Mouse (Mus musculus) layer of hippocampus, adult 8-10 months (tissue): ENCODE measurements at regions not wholly inside any gene's neighbourhood (a gene's known extent, or its start where the extent isn't known, plus 50 kb on each side); places are given as distances from the start of the nearest gene placed in this dataset.
A peak's percentile ranks its signal among the peaks of the same experiment; 100 is the strongest.

Experiments used
- DNase-seq, 2 experiments: peaks; one replicate each; pipeline ENCODE4 v3.0.0; 2022; ENCODE audit warnings: low spot score in 2 of 2

DNA sequence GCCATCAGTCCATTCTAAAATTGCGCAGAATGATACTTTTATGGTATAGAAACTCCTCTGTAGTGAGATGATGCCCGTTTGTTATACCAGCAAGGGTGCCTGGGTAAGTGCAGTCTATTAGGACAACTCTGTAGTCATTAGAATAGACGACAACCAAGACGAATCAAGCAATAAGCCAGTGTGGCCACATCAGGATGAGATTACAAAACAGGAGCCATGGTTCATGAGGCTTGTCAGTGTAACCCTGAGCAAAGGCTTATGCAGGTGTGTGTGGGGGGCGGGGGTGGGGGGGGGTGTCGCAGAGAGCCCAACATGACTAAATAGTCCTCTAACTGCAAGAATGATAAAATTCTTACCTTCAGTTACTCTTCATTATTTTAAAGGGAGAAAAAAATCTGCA is 243.5 kb downstream of the Cd83 start:
- DNase-seq: no peak

DNA sequence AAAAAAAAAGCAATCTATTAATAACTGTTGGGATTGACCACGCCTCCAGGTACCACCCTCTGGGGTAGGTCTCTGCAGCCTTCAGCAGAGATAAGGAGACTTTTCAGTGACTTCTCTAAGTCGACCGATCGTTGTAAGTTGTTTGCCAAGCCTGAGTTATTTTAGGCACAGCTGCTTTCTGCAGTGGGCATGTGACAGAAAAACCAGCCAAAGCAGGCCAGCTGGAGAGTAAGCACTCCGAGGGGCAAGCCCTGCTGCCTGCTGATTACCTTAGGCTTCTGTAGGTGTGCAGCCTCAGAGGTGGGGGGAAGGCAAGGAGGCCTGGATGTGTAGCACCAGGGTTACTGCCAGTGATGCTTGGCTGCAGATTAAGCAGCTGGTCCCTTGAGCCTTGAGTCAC is 246.0 kb downstream of the Cd83 start:
- peak in 1 of 2 experiments; percentile 13 for DNase-seq

DNA sequence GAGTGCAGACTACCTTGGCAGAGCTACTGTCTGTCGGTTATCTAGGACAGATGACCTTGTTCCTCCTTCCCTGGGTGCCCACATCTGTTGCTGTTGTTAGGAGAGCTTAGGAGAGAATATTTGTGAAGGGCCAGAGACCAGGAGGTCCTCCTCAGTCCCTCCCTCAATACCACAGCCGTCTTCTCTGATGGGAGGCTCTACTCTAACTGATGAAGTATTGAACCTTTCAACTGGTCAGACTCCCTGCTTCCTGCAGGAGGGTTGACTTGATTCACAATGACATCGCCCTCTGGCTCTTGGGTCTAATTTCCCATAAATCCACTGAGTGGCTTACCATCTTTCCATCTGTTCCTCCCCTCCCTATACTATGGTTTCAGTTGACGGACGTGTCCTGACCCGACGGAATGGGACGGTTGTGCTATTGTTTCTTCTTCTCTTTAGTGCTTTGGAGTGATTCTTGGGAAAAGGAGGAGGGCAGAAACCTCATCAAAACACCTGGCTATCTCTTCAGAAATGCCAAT is 253.3 kb downstream of the Cd83 start:
- no peak for DNase-seq

DNA sequence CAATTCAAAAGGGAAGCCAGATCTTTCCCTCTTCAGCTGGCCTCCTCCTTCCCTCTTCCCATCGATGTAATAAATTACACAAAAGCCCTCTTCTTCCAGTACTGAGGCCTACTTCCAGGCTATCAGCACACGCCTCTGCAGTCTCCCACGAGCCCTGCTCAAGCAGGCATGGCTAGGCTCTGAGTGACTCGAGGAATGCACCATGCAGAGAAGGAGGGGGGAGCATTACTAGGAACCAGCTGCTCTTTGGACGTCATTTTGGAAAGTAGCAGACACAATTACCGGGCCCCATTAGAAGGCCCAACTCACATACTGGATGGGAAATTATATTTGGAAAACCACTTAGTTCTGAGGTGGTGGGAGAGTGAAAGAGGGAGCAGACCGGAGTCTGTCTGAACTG is 253.7 kb downstream of the Cd83 start:
- DNase-seq: no peak

DNA sequence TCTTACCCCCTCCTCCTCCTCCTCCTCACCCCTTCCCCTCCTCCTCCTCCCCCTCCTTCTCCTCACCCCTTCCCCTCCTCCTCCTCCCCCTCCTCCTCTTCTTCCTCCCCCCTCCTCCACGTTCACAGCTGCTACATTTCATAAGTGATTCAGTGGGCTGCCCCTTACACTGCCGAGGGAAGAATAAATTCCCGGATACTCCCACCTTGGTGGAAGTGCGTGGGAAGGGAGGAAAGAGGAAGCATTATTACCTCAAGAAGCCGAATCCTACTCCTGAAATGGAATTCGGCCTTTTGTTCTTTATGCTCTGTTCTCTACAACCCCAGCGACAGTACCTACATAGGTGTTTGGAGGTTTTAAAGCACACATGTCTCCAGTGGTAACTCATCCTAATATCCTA is 256.1 kb downstream of the Cd83 start:
- DNase-seq: no peak

DNA sequence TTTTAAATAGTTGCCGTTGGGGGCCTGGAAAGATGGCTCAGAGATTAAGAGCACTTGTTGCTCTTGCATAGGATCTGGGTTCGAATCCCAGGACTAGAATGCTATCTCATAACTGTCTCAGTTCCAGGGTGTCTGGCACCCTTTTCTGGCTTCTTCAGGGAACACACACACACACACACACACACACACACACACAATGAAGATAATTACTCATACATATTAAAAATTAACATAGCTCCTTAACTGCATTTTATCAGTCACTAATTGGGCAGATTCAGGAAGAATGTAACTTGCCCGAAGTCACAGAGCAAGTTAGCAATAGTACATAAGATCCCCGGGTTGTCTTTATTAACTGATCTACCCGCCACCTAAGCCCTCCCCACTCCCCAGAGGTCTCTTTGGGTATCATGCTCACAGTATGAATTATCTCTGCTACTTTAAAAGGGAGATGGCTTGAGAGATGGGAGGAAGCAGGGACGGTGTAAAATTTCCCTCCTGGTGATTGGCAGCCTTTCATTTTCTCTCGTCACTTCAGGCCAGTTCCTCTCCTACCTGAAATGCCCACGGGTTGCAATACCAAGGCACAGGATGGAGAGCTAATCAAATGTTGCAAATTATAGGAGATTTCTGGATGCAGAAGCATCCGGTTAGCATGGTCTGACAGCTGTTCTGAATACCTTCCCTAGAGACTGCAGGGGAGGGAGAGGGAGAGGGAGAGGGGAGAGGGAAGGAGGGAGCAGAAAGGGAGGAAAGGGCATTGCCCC is 258.3 kb downstream of the Cd83 start:
- no peak for DNase-seq

DNA sequence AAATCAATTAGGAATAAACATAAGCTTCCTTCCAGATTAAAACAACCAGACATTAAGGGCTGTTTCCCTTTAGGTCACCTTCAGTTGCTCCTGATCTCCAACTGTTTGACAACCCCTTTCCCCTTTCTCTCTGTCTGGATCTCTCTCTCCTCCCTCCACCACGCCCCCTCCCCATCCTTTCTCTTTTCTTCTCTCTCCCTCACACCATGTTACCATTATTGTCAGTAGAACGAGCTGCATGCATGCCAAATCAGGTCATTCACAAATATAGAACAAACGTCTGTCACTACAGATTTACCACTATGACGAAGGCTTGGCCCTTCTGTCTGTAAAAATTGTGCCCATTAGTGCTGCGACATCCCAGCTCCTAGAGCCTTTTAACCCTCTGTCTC is 258.9 kb downstream of the Cd83 start:
- no peak for DNase-seq

DNA sequence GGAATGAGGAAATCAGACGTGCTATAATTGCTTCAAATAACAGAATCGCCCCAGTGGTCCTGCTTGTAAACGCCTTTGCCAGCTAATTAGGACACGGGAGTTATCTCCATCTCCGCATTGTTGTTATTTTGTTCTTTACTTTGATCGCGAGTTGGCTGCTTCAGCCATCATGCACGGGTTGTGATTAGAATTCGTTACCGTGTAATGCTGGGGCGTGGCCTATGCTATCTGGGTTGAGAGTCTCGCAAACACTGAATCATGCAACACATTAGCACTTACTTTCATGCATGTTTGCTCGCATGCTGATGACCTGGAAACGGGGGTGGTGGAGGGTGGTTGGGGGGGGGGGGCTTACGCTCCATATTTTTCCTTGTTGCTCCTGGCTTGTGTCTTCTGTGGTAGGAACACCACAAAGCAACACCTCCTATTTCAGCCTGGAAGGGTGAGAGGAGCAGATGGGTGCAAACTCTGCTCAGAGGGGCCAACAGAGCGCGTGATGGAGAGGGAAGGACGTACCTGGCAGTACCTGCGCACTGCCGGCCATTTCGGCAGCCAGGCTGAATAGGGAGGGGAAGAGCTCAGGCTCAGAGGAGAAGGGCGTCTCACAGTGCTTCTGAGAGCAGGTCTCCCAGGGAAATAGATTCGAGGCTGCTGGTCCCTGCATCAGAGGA is 260.1 kb downstream of the Cd83 start:
- no peak for DNase-seq

DNA sequence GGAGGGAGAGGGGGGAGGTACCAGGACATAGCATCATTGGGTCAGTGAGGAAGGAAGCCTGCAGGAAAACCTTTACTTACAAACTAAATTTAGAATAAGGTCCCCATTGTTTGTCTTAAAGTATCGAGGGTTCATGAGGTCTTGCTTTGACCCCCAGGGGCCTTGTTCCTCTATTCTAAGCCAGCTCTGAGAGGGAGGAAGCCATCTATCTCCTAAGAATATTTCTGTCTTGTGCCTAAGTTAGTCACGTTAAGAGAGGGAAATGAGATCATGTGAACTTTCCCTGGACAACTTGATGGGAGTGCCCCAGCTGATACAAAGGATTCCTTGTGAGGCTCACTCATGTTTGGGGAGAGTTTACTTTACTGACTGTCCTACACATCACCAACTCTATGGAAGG is 261.9 kb downstream of the Cd83 start:
- DNase-seq: no peak

DNA sequence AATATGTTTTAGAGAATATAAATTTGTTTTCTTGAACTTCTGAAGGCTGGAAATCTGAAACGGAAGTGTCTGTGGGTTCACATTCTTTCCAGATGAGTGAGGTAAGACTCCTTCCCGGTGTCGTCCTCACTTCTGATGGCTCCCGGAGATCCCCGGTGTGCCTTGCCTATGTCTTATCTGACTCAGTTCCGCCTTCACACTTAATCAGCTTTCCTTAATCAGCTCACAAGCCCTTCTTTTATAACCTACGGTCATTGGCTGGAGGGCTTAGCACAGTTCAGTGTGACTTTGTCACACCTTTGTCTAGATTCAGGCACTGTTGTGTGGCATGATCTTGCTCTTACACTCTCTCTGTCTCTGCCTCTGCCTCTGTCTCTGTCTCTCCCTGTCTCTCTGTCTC is 269.6 kb downstream of the Cd83 start:
- no peak for DNase-seq

DNA sequence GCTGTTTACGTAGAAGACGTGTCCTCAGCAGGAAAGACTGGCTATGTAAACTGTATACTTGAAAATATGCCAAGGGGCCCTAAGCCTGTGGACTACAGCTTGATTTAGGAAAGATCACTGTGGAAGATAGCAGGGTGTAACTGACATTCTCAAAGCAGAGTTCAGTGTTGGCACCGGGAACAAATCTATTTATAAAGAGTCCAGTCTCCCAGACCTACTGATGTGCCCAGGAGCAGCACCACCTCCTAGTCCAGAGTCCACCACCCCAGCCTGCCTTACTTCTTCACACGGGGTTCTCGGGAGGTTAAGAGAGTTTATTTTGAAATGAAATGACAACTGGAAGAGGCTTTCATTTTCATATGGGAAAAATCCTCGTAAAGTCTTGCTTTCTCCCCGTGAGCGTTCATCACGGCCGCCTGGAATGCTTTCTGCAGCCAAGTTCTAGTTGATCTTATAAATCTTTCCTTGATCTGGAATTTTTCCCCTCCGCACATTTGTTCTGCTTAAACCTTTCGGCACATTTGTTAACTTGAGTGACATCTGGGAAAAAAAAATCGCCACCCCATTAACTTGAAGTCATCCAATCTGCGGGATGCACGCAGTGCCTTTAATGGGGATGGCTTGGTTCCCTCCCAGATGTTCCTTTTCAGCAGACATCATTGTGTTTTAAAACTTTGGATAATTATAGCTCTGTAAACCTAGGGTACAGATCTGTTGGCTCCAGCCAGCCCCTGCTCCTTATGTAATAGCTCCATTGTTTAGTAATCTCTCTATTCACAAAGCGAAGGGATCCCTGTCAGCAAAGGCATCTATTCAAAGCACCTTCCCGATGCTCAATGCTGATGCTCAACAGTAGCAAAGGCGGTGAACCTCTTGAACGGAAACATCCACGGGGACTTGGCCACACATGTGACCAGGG is 271.3 kb downstream of the Cd83 start:
- no peak for DNase-seq

DNA sequence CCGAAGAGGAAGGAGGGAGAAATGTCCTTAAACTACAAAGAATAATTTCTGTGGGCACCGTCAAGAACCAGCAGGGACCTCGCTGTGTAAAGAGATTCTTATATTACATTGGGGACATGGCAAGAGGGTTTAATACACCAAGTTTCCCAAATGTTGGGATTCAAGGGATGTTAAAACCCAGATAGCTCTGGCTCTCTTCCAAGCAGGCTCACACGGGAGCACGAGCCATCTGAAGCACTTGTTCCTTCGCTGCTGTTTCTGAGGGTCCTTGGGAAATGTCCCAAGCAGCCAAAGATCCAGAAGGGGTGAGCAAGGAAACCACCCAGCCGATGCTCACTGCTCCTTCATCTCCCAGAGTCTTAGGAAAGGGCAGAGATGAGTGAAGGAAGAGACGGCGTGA is 272.1 kb downstream of the Cd83 start:
- no peak for DNase-seq

DNA sequence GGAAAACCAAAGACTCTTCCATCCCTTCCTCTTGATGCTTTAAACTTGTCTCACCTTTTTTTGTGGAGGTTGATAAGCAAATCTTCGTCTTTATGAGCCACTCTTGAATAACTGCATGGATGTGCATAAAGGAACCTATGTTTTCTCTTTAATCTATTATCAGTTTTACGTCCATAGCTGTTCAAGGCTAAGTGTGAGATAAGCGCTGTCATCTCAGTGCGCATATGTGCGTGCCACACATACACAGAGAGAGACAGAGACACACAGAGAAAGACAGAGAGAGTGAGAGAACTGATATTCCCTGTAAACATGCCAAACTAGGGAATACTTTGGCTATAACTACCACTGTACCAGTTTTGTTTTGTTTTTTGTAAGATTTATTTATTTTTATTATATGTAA is 273.0 kb downstream of the Cd83 start:
- no peak for DNase-seq

DNA sequence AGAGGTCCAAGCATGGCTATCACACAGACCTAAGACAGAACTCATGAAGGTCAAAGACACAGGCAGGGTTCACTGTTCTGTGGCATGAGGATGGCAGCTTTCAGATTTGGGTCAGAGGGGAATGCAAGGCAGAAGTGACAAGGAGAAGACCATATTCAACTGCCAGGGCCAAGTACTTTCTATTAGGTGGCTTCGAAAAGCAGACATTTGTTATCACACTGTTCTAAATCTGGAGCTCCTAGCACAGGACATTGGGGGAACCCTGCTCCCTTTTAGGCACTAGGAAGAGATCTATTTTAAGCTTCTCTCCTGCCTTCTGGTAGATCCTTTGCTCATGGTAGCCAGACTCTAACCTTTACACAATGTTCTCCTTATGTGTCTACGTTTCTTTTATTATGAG is 273.7 kb downstream of the Cd83 start:
- DNase-seq: no peak

DNA sequence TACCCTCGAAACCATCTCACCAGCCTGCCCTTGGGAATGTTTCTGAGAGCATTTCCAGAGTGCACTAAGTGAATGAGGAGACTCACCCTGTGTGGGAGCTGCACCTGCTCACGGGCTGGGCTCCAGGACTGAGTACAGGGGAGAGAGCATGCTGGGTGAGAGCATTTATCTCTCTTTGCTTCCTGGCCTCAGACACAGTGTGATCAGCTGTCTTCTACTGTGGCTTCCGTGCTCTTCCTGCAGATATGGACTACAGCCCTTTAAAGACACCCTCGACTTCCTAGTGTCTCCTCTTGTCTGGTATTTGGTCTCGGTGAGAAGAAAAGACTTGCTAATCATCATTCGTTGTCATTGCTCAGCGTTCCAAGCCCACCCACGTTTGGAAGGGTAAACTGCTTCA is 274.9 kb downstream of the Cd83 start:
- DNase-seq: no peak

DNA sequence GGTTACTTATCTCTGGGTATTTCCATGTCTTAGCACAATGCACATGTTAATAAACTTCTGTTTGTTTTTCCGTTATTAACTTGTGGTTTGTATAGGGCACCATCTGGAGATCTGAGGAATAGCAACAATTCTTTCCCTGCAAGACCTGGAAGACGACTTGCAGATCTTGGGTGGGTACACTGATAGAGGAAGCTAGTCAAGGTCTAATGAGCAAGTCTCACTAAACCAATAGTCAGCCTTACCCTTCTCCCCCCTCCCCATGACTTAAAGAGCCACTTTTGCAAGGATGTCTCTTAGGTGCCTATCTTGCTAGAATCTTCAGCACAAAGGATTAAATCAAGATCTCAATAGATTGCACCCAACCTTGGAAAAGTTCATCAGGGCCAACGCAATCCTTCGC is 276.7 kb downstream of the Cd83 start:
- no peak for DNase-seq

DNA sequence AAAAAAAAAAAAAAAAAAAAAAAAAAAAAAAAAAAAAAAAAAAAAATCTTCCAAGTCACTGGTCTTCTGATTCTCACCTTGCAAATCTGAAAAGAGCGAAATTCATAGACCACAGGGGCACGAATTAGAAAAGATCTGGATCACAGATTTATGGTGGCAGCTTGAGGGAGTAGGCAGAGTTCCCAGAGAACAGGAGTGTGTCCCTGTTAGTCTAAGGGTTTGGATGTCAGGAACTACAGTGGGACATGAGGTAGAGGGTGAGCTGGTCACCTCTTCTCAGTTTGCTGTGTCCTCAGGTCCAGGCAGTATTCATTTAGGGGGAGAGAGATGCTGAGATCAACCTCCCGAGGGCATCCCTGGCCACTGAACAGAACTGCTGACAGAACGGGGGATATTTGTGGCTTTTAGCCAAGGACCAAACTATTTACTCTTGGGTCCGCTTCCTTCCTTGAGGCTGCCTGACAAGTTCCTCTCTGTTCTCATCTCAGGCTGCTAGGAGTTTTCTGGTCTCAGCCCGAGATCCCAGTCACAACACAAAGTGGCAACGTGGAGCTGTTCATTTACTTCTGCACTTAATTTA is 277.2 kb downstream of the Cd83 start:
- DNase-seq: no peak

DNA sequence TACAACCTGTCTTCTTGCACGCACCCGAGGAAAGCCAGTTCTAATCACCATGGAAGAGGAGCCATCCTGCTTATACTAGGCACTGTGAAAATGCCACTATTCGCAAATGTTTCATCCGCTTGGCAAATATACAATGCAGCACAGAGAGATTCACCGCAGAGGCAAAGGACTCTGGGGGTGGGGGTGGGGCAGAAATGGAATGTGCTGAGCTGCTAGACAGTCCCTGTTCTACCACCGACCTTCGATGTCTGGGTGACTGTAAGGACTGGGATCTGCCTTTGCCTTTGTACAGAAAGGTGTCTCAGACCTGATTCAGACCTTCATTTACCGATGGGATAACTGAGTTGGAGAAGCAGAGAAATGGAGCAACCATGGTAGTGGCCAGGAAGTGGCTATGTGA is 278.7 kb downstream of the Cd83 start:
- DNase-seq: no peak

DNA sequence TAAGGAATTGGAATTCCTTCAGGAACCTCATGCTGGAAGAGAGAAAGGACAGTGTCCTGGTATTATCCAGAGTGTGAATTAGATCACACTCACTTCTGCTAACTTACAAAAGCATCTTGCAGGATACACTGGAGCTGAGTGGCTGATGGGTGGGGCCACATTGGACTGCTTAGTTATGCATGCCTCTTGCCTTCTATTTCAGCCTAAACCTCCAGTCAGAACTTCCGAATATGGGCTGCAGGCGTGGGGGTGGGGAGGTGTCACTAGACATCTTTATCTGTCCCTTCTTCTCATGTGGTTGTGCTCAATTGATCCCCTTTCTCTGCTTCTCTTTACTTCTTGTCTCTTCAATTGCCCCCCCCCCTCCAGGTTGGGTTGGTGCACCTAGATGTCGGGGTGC is 279.5 kb downstream of the Cd83 start:
- no peak for DNase-seq

DNA sequence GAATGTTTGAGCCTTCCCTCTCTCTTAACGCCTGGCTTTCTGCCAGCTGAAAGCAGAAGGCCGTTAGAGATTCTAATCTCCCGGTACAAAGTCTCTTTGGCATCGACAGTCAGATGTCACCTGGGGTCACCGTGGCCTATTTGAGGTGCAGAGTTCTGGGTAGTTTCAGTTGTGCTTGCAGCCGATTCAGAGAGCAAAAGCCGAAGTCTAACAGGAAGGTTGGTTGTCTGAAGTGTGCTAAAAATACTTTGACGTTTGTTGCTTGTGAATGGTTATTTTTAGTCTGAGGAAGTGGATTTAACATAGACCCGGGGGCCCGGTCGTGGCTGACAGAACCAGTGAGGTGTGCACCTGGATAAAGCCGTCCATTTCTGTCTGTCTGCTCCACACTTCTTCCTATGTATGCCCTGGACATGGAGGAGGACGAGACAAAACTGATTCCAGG is 281.2 kb downstream of the Cd83 start:
- no peak for DNase-seq

DNA sequence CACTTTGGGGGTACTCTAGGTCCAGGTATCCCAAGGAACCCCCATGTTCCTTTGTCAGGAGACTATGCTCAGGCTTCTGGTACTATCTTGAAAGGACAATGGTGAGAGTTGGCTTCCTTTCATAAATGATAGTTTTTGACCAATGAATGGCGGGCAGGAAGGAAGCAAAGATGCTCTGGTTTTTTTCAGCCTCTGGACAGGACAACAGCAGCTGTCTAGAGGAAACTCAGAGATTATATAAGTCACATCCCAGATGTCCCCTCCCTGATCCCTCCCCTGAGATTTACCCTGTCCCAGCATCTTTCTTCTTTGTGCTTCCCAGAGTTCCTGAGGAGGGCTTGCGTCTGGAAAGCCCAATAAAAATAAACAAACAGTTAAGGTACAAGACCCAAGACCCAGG is 282.7 kb downstream of the Cd83 start:
- DNase-seq: no peak

DNA sequence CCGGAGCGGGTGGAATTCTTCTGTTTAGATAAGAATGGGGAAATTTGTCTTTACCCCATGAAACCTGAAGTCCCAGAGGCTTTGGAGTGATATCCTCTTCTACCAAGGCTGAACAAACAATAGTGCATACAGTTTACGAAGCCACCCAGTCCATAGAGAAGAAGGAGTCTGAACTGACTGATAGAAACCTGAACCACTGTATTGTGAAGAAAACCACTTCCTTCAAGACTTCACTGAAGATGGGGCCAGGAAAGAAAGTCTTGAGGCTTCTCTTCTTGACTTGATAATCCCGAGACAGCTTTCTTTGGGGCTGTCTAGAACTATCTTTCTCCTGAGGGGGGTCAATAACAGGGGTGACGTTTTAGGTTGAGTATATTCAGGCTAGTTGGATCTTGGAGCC is 284.4 kb downstream of the Cd83 start:
- DNase-seq: no peak
